Mouse (Mus musculus) hindbrain, embryonic 15.5 days (tissue): ENCODE measurements around the gene Casp8. TPM values are rescaled to one million over a fixed set of nuclear protein-coding genes. Genes with fewer than 3 reads are reported as not detected.
"Not testable (repeated sequence)": the region's sequence is repeated elsewhere in the genome, so short reads cannot be mapped to it uniquely, and the experiment has no call there.

Source experiments
- ATAC-seq: fragments of 200-750 bp; cut with Nextera tagmentation; 2 replicates; pipeline ENCODE4 v1.8.0; 2017; ENCODE audit warnings: low read depth, moderate number of reproducible peaks, moderate TSS enrichment; ENCODE audit not compliant: low FRiP score
- H3K27ac ChIP-seq: fragments of 300-500 bp; sonication (generic); replicated peaks from 2 replicates; pipeline ENCODE4 v1.5.1; 2015; ENCODE audit warnings: mild to moderate bottlenecking, inconsistent platforms
- H3K27me3 ChIP-seq: fragments of 300-500 bp; sonication (generic); 2 replicates; pipeline ENCODE4 v1.6.1; 2015; ENCODE audit warnings: control low read depth, inconsistent platforms
- H3K36me3 ChIP-seq: fragments of 300-500 bp; sonication (generic); 2 replicates; pipeline ENCODE4 v1.6.1; 2015; ENCODE audit warnings: control low read depth, inconsistent platforms
- H3K4me1 ChIP-seq: fragments of 300-500 bp; sonication (generic); replicated peaks from 2 replicates; pipeline ENCODE4 v1.6.1; 2015; ENCODE audit warnings: control low read depth, inconsistent platforms
- H3K4me2 ChIP-seq: fragments of 300-500 bp; sonication (generic); 2 replicates; pipeline ENCODE4 v1.6.1; 2015; ENCODE audit warnings: moderate library complexity, mild to moderate bottlenecking, inconsistent platforms
- H3K4me3 ChIP-seq: fragments of 300-500 bp; sonication (generic); 2 replicates; pipeline ENCODE4 v1.5.1; 2015; ENCODE audit warnings: mild to moderate bottlenecking, inconsistent platforms
- H3K9ac ChIP-seq: fragments of 300-500 bp; sonication (generic); 2 replicates; pipeline ENCODE4 v1.6.1; 2015; ENCODE audit warnings: inconsistent platforms
- H3K9me3 ChIP-seq: fragments of 300-500 bp; sonication (generic); 2 replicates; pipeline ENCODE4 v1.6.1; 2016; ENCODE audit warnings: control low read depth, inconsistent platforms
- WGBS: fragments of 180-500 bp; shearing (Covaris S2); methylation state at CpG from one replicate; pipeline ENCODE4 v1.1.7; 2015; 5-methylcytosine and 5-hydroxymethylcytosine counted together
- polyA plus RNA-seq: library from polyadenylated mRNA; unstranded; fragments of >200 nt; fragmentation: Nextera tagmentation; extraction: Ambion mirVana; gene quantifications from 2 replicates; pipeline ENCODE4 v1.2.1, GENCODE M21; 2015

Casp8 gene
- 6.6 TPM in 2 replicates for polyA plus RNA-seq

GRCm38 (mm10) chr1:58795291-58796058 is at the start of gene Casp8:
TSS of gene Casp8 (plus strand) at chr1:58795374.
- ATAC-seq, result no peak
- H3K27me3 ChIP-seq, result 0 out of 2 replicates have a peak, but pooled peaks cover 2% of the 10 kb centered on the region
- no peaks in the 10 kb centered on the region for H3K9me3 ChIP-seq
- peak within 1 kb of the TSS; percentile 52 for H3K9ac ChIP-seq
- H3K36me3 ChIP-seq, result no peaks in the 10 kb centered on the region
- H3K4me2 ChIP-seq, result peak within 1 kb of the TSS; percentile 93
- peaks cover 11% of the 10 kb centered on the region for H3K4me1 ChIP-seq
- peak within 1 kb of the TSS; percentile 50 for H3K4me3 ChIP-seq
- H3K27ac ChIP-seq, result 0 out of 2 replicates have a peak within 1 kb of the TSS, but pooled peaks have one; percentile 33
- WGBS, result under 1% methylated on average over 42 of the region's 42 CpGs

- WGBS, result 73% methylated on average over 9 of the region's 9 CpGs
Measured at GRCm38 (mm10) chr1:58746880-58747279, 48.3 kb upstream of the Casp8 start.

GRCm38 (mm10) chr1:58759451-58759850 is 35.7 kb upstream of the Casp8 start:
- 96% methylated on average over 3 of the region's 3 CpGs for WGBS

More at GRCm38 (mm10) chr1:58746880-58747279, 48.3 kb upstream of the Casp8 start:
- H3K9me3 ChIP-seq, result no peaks in the 10 kb centered on the region
- no peaks in the 10 kb centered on the region for H3K4me1 ChIP-seq
- H3K27ac ChIP-seq, result no peak overlapping the region
- no peak for ATAC-seq
- peaks cover 3% of the 10 kb centered on the region; the same call in 1 of the 2 replicates for H3K36me3 ChIP-seq
- H3K4me2 ChIP-seq, result no peak overlapping the region
- H3K27me3 ChIP-seq, result no peaks in the 10 kb centered on the region
- no peak overlapping the region for H3K9ac ChIP-seq
- no peak overlapping the region for H3K4me3 ChIP-seq

GRCm38 (mm10) chr1:58760581-58760980 is 34.6 kb upstream of the Casp8 start:
- H3K4me1 ChIP-seq, result no peaks in the 10 kb centered on the region
- no peak overlapping the region for H3K4me2 ChIP-seq
- no peak overlapping the region for H3K9ac ChIP-seq
- no peak overlapping the region for H3K4me3 ChIP-seq
- ATAC-seq, result no peak
- no peaks in the 10 kb centered on the region for H3K27me3 ChIP-seq
- no peaks in the 10 kb centered on the region for H3K36me3 ChIP-seq
- no peaks in the 10 kb centered on the region for H3K9me3 ChIP-seq
- 91% methylated on average over 1 of the region's 1 CpGs for WGBS
- H3K27ac ChIP-seq, result no peak overlapping the region

More at GRCm38 (mm10) chr1:58759451-58759850, 35.7 kb upstream of the Casp8 start:
- Histone ChIP-seq H3K27me3 (no peaks in the 10 kb centered on the region), H3K9ac (no peak overlapping the region), H3K4me1 (no peaks in the 10 kb centered on the region), H3K9me3 (no peaks in the 10 kb centered on the region), H3K4me2 (no peak overlapping the region), H3K36me3 (no peaks in the 10 kb centered on the region), H3K4me3 (no peak overlapping the region), H3K27ac (no peak overlapping the region)
- ATAC-seq, result no peak

GRCm38 (mm10) chr1:58761391-58762275 is 33.5 kb upstream of the Casp8 start:
- not testable (repeated sequence) for H3K4me2 ChIP-seq, H3K36me3 ChIP-seq, H3K9me3 ChIP-seq, H3K9ac ChIP-seq, H3K4me3 ChIP-seq, H3K27ac ChIP-seq, ATAC-seq, H3K4me1 ChIP-seq, H3K27me3 ChIP-seq
- 60% methylated on average over 5 of the region's 5 CpGs for WGBS

GRCm38 (mm10) chr1:58762576-58762975 is 32.6 kb upstream of the Casp8 start:
- H3K4me2 ChIP-seq, result no peak overlapping the region
- H3K27me3 ChIP-seq, result no peaks in the 10 kb centered on the region
- no peaks in the 10 kb centered on the region for H3K9me3 ChIP-seq
- H3K9ac ChIP-seq, result no peak overlapping the region
- no peak for ATAC-seq
- 77% methylated on average over 5 of the region's 5 CpGs for WGBS
- no peak overlapping the region for H3K27ac ChIP-seq
- H3K4me1 ChIP-seq, result no peaks in the 10 kb centered on the region
- no peak overlapping the region for H3K4me3 ChIP-seq
- no peaks in the 10 kb centered on the region for H3K36me3 ChIP-seq

GRCm38 (mm10) chr1:58766446-58766845 is 28.7 kb upstream of the Casp8 start:
- not testable (repeated sequence) for H3K4me1 ChIP-seq, H3K27me3 ChIP-seq, H3K36me3 ChIP-seq, H3K4me2 ChIP-seq, ATAC-seq, H3K9me3 ChIP-seq, H3K4me3 ChIP-seq, H3K27ac ChIP-seq, H3K9ac ChIP-seq
- 71% methylated on average over 4 of the region's 4 CpGs for WGBS

GRCm38 (mm10) chr1:58769136-58769535 is 26.0 kb upstream of the Casp8 start:
- Histone ChIP-seq H3K36me3 (no peaks in the 10 kb centered on the region), H3K9me3 (no peaks in the 10 kb centered on the region), H3K4me1 (no peaks in the 10 kb centered on the region), H3K9ac (no peak overlapping the region), H3K4me2 (no peak overlapping the region), H3K4me3 (no peak overlapping the region), H3K27ac (no peak overlapping the region), H3K27me3 (no peaks in the 10 kb centered on the region)
- ATAC-seq, result no peak

- no peaks in the 10 kb centered on the region for H3K27me3 ChIP-seq
- no peak overlapping the region for H3K4me3 ChIP-seq
- H3K9me3 ChIP-seq, result no peaks in the 10 kb centered on the region
- no peak overlapping the region for H3K4me2 ChIP-seq
- no peak for ATAC-seq
- no peaks in the 10 kb centered on the region for H3K36me3 ChIP-seq
- no peak overlapping the region for H3K27ac ChIP-seq
- H3K9ac ChIP-seq, result no peak overlapping the region
- WGBS, result 57% methylated on average over 9 of the region's 9 CpGs
- H3K4me1 ChIP-seq, result no peaks in the 10 kb centered on the region
Measured at GRCm38 (mm10) chr1:58769701-58770100, 25.5 kb upstream of the Casp8 start.

GRCm38 (mm10) chr1:58770111-58770720 is 25.0 kb upstream of the Casp8 start:
- Histone ChIP-seq H3K9ac (no peak overlapping the region), H3K4me1 (no peaks in the 10 kb centered on the region), H3K4me3 (no peak overlapping the region), H3K4me2 (no peak overlapping the region), H3K27me3 (no peaks in the 10 kb centered on the region), H3K9me3 (no peaks in the 10 kb centered on the region), H3K36me3 (no peaks in the 10 kb centered on the region), H3K27ac (no peak overlapping the region)
- 28% methylated on average over 7 of the region's 7 CpGs for WGBS
- ATAC-seq, result no peak

- H3K4me3 ChIP-seq, result no peak overlapping the region
- H3K9me3 ChIP-seq, result no peaks in the 10 kb centered on the region
- 79% methylated on average over 3 of the region's 3 CpGs for WGBS
- no peak for ATAC-seq
- H3K27me3 ChIP-seq, result no peaks in the 10 kb centered on the region
- H3K4me1 ChIP-seq, result no peaks in the 10 kb centered on the region
- no peak overlapping the region for H3K9ac ChIP-seq
- no peak overlapping the region for H3K27ac ChIP-seq
- H3K4me2 ChIP-seq, result no peak overlapping the region
- no peaks in the 10 kb centered on the region for H3K36me3 ChIP-seq
Measured at GRCm38 (mm10) chr1:58772084-58772483, 23.1 kb upstream of the Casp8 start.

- Histone ChIP-seq H3K9ac (no peak overlapping the region), H3K36me3 (no peaks in the 10 kb centered on the region), H3K4me1 (no peaks in the 10 kb centered on the region), H3K27me3 (no peaks in the 10 kb centered on the region), H3K4me2 (no peak overlapping the region), H3K9me3 (no peaks in the 10 kb centered on the region), H3K4me3 (no peak overlapping the region), H3K27ac (no peak overlapping the region)
- ATAC-seq, result no peak
Measured at GRCm38 (mm10) chr1:58773280-58773679, 21.9 kb upstream of the Casp8 start.
